Mouse (Mus musculus): ENCODE results near the gene Rnasel.

DNA sequence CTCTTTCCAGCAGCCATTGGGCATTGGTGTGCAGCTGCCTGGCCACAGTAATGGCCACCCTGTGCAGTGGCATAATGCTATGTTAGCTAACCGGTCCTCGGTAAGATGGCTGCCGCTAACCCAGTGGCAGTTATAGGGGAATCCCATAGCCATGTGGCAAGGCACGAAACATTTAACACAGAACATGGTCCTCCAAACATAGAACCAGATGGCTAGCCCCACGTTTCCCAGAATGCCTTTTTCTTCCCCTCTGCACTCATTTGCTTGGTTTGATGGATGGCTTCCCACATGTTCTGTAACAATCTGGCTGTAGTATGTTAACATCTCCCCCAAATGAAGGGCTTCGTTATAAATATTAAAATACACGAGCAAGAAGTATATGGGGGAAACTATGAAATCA is 27.0 kb downstream of the Rnasel start:
- TF ChIP-seq MEF2A (IDR thresholded peaks at IDR 0.05; ENCODE audit: borderline replicate concordance, low read depth, low read length), result no peak
- TF ChIP-seq JUN (IDR thresholded peaks at IDR 0.05; ENCODE audit: insufficient read depth, low read depth, low read length), result no peak
- TF ChIP-seq CHD2 (IDR thresholded peaks at IDR 0.05; ENCODE audit: low read length), result no peak
- TF ChIP-seq CTCF (conservative IDR thresholded peaks at IDR 0.05 in 1 of 2, IDR thresholded peaks at IDR 0.05 in 1 of 2; ENCODE audit: low read depth in 2 of 2, low read length in 2 of 2), result no peak
- no peak for TF ChIP-seq MAFK (IDR thresholded peaks at IDR 0.05; ENCODE audit: insufficient replicate concordance, low read length)
- no peak for TF ChIP-seq MAX (IDR thresholded peaks at IDR 0.05; ENCODE audit: low read length)
- TF ChIP-seq POLR2A (IDR thresholded peaks at IDR 0.05; ENCODE audit: low read depth, low read length), result no peak
- no peak for TF ChIP-seq TBP (conservative IDR thresholded peaks at IDR 0.05; ENCODE audit: low read depth, low read length)
- TF ChIP-seq HCFC1 (IDR thresholded peaks at IDR 0.05; ENCODE audit: low read depth, low read length), result no peak
- no peak for TF ChIP-seq ZC3H11A (IDR thresholded peaks at IDR 0.05; ENCODE audit: low read depth, low read length)
- TF ChIP-seq TCF12 (IDR thresholded peaks at IDR 0.05; ENCODE audit: low read depth, low read length), result no peak

All from CH12.LX (cell line).